Mouse (Mus musculus) lung, postnatal 14 days (tissue): ENCODE data around the gene Oxa1l.

ENCODE experiments used
- DNase-seq: peaks from one replicate; pipeline ENCODE4 v3.0.0; 2021

Gene Oxa1l

DNA sequence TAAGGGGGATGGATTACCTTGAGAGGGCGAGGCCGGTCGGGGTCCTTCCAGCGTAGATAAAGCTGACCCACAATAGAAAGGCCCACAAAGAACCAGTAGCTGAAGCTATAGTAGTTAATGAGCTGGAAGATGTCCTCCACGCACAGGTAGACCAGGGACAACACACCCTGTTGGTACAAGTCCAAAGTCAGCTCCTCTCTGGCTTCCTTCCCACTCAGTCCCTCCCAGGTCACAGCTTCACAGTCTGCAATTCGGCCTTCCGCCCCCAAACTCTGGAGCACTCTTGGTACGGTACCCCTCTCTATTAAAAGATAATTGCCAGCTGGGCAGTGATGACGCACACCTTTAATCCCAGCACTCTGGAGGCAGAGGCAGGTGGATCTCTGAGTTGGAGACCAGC is 12.3 kb downstream of the Oxa1l start:
- no peak for DNase-seq

- peak; percentile 48 for DNase-seq
These were observed 15.3 kb downstream of the Oxa1l start for GRCm38 (mm10) chr14:54375916-54376315.

DNA sequence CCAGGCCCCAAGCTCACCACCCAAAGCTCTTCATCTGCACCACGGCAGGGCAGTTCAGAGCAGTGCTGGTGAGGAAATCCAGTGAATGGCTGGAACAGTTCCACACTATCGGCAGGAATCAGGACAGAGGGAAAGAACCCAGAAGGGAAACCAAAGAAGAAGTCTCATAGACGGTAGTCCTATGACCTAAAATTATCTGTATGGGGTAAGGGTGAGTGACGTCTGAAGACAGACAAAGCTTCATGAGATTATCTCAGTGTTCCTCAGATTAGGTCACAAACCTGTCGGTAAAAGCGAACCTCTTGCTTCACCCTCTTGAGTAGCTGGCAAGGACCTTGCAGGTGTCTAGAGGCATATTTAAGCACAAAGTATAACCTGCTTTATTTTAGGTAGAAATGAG is 16.5 kb downstream of the Oxa1l start:
- DNase-seq: no peak

- DNase-seq: no peak
These were observed 18.9 kb downstream of the Oxa1l start for GRCm38 (mm10) chr14:54379571-54379970.

GRCm38 (mm10) chr14:54380616-54381015 is 20.0 kb downstream of the Oxa1l start:
- DNase-seq: no peak

DNA sequence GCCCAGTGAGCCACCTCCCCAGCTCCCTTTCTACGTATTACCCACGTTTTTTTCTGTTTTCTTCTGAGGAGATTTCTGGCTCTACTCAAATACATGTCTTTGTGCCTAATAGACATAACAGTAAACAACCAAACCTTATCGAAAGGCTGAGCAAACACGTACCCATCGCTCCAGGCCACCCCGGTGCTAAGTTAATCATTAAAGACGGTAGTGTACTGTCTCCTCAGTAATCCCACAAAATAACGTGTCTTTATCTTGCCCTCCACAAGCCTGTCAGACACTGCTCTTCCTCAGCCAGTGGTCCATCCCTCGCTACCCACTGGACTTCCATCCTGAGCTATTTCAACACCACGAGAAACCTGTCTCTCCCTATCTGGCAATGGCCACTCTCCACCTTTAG is 21.2 kb downstream of the Oxa1l start:
- DNase-seq: no peak

- no peak for DNase-seq
These were observed 22.0 kb downstream of the Oxa1l start for GRCm38 (mm10) chr14:54382641-54383040.

DNA sequence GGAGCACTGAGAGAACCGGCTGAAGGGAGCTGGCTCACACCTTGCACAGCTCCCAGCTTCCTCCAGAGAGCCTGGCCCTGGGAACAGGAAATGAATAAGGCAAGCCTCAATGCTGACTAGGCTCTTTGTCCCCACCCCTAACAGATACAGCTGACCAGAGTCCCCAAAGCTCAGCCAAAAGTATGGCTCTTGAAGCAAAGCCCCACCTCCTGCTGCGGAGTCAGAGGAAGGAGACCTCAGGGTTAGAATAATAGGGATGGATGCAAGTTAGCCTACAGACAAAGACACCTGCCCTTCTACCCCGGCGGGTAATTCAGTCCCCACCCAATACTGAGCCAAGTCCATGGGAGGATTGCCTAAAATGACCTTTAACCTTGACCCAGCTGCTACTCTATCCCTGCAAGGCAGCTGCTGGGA is 22.7 kb downstream of the Oxa1l start:
- no peak for DNase-seq

GRCm38 (mm10) chr14:54384396-54384795 is 23.8 kb downstream of the Oxa1l start:
- no peak for DNase-seq

DNA sequence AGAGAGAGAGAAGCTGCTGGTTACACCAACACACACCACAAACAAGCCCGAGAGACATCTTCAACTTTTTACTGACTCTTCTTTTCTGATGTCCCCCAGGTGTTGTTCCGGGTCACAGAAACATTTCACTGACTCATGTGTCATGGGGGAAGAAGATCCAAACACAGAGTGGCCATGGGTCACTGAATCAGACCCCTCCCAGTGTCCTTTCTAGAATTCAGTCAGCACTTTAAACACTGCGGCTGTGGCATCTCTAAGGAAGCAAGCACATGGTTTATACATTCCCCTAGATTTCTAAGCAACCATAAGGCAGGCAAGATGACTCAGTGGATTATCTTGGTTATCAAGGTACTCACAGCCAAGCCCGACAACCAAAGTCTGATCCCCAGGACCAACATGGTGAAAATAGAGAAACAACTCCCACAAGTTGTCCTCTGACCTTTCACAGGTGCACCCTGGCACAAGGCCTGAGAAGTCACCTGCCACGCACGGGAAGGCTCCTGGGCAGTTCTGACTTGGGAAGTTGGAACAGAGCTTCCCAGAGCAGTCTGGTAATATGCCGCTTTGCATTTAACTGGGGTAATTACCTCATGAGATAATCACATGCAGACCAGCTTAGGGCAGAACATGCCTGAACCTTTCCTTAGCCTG is 25.5 kb downstream of the Oxa1l start:
- no peak for DNase-seq

GRCm38 (mm10) chr14:54387546-54387945 is 26.9 kb downstream of the Oxa1l start:
- no peak for DNase-seq

DNA sequence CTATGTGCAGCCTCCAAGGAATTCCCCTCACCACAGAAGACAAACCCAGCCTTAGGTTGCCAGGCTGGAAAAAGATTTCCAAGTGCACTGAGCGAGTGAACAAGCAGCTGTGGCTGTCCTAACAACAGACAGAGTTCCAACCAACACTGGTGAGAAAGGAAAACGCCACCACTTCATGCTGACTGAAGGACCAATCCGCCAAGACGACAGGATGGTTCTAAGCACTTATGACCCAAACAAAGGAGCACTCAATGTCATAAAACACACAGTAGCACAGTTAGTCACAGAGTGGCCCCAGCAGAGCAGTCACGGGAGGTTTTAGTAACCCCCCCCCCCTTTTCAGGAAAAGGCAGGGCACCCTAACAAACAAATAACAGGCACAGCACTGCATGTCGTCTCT is 30.2 kb downstream of the Oxa1l start:
- no peak for DNase-seq

- DNase-seq: no peak
These were observed 33.2 kb downstream of the Oxa1l start for GRCm38 (mm10) chr14:54393794-54394193.

GRCm38 (mm10) chr14:54394309-54394708 is 33.7 kb downstream of the Oxa1l start:
- no peak for DNase-seq

DNA sequence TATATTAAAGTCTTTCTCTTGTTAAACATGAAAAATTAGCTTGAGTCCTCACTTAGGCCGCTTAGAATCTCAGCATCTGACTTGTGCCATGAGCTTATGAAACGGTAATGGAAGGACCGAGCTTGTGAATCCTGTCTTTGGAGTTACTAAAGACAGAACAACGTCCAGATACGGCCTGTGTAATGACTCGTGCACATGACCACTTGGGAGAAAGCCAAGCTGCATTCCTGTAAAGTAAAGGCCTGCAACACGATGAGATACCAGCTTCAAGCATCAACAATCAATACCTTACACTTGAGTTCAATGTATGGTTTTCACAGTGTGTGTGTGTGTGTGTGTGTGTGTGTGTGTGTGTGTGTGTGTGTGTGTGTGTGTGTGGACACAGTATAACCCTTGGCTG is 36.1 kb downstream of the Oxa1l start:
- no peak for DNase-seq

DNA sequence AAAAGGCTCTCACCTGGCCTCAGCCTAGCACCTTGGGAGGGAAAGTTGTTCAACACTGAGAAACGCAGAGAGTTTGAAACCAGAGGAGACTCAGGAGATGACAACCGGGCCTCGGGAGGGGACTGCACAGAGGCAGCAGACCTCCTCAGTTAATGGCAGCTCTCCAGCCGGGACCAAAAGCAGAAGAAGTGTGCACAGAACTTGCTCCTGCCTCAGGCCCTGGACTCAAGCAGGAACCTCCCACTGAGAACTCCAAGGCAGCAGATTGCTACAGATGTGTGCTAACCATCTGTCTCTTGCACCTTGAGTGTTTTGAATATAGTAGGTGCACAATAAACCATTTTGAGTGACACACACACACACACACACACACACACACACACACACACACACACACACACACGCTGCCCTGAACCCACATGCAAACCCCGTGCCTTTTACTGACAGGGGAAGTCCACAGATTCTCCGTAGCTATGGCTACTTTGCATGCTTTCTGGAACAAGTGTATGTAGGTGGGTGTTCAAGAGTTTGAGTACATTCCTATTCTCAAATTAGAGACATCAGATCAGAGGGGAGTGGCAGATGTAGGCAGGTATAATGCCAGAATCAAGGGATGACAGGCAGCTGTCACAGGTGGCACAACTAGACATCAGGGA is 37.4 kb downstream of the Oxa1l start:
- no peak for DNase-seq

DNA sequence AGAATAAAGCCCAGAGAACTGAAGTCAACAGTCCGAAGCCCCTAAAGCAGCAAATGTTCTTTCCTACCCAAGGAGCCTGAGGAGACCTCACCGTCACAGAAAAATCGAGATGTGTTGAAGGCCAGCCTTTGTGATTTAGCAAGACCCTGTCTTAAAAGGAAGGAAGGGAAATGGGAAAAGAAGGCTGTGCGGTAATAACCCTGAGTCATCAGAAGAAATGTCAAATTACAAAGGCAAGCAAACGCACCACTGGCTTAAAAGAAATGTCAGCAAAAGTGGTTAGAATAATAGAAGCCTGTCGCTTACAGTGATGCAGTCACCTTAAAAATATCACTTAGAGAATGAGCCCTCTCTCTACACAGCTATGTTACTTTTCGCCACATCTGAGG is 37.9 kb downstream of the Oxa1l start:
- no peak for DNase-seq

GRCm38 (mm10) chr14:54398921-54399382 is 38.3 kb downstream of the Oxa1l start:
- DNase-seq: no peak

GRCm38 (mm10) chr14:54401723-54402122 is 41.1 kb downstream of the Oxa1l start:
- no peak for DNase-seq

DNA sequence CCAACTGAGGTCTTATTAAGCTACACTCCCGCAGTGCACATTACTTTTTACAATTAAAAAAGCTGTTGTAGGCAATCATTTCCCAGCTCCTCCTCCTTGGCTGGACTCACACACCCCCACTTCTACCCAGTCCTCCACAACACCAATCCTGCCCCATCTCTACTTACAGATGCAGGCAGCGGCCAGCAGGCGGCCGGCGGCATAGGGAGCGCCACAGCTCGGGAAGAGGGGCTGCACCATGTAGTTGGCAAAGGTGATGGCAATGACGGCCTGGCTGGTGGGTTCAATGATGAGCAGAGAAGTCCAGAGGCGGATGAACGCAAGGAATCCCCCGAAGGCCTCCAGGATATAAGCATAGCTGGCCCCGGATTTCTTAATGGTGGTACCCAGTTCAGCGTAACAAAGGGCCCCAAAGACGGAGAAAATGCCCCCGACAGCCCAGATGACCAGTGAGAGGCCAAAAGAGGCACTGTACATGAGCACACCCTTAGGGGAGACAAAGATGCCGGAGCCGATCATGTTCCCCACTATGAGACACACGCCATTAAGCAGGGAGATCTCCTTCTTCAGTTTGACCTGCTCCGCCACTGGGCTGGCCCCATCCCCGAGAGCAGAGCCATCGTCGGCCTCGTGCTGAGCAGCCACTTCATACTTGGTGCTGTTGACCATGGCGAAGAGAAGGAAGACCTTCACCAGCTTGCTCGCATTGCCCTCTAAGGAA is 47.9 kb downstream of the Oxa1l start:
- no peak for DNase-seq

DNA sequence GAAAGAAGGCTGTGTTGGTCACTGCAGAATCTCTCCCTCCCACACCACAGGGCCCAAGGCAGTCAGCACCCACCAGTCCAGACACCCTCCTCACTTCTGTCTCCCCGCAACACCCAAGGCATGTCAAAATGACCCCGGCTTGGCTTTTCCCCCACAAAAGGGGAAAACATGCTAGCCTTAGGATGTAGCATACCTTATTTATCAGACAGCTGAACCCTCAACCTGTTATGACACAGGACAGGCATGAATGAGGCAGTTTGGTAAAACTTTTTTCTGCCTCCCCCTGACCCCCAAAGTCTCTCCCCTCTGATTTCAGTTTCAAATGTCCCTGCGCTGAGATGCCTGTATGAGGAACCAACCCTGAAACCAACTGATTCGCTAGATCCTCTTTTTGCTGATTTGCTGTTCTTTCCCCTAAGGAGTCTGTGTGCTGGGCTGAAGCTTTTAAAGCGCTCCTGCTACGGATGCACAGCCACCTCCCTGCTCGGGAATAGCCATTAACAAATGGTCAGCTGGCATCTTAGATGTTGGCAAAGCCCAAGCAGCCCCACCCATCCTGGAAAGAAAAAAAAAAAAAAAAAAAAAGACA is 48.5 kb downstream of the Oxa1l start:
- DNase-seq: no peak

DNA sequence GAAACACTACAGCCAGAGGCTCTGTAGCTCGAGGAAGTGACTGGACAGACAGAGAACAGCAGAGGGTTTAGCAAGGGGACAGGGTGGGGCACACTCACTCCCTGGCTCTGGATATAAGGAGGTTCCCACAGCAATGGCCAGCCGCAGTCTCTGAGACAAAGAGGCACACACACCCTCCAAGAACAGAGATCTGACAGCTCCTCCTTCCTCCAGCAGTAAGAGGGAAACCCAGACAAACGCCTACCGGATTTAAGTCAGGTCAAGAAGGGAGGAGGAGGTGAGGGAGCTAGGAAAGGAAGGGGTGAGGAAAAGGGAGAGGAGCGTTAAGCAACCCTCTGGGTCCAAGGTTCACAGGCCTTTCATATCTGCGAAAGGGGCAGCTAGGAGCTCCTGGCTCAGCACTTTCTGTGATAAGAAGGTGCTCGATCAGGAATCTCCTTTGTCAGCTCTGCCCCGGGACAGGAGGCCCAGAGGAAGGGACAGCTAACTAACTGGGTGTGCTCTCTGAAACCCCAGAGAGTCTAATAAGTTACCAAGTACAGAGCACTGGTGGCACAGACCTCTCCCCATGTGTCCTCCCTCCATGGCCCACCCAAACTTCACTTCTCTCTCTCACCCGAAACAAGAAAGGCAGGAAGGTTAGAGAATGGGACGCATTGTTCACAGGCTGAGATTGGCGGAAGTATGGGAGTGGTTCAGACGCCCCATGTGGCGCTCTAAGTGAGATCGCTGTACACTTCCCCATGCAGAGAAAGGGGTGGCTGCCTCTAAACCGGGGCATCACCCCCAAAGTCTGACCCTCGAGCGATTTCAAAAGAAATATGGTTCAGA is 49.6 kb downstream of the Oxa1l start:
- peak; percentile 58 for DNase-seq
